Mouse (Mus musculus): ENCODE results near the gene Arl14ep.

GRCm38 (mm10) chr2:106976472-106976871, 2.2 kb upstream of the Arl14ep start:
- TF ChIP-seq CTCF (IDR thresholded peaks at IDR 0.05; ENCODE audit: control insufficient read depth, insufficient read depth, insufficient read length), result no peak
- no peak for TF ChIP-seq MAX (IDR thresholded peaks at IDR 0.05)
- no peak for TF ChIP-seq MYOG (IDR thresholded peaks at IDR 0.05; ENCODE audit: control insufficient read depth, extremely low read depth, insufficient read length)
- no peak for TF ChIP-seq USF1 (IDR thresholded peaks at IDR 0.05; ENCODE audit: low read depth)
- no peak for TF ChIP-seq CEBPB (IDR thresholded peaks at IDR 0.05; ENCODE audit: low read depth)
- no peak for TF ChIP-seq MYOD1 (IDR thresholded peaks at IDR 0.05; ENCODE audit: control insufficient read depth, insufficient read length, low read depth)
- no peak for TF ChIP-seq FOSL1 (IDR thresholded peaks at IDR 0.05; ENCODE audit: insufficient read depth, low read length, poor library complexity, severe bottlenecking)
